Mouse (Mus musculus) CH12.LX (cell line): ENCODE data around the gene Prr15l. TPM values are rescaled to one million over a fixed set of nuclear protein-coding genes. Genes with fewer than 3 reads are reported as not detected.

ENCODE experiments used
- DNase-seq: peaks from one replicate; pipeline ENCODE4 v3.0.0-alpha.2; 2013; ENCODE audit errors: extremely low read depth
- H3K27ac ChIP-seq: 2 replicates; pipeline ENCODE4 v1.5.1; 2012; ENCODE audit warnings: low read depth, mild to moderate bottlenecking, control low read depth, moderate library complexity; ENCODE audit not compliant: insufficient read depth
- H3K27me3 ChIP-seq: replicated peaks from 2 replicates; pipeline ENCODE3; 2012; ENCODE audit warnings: inconsistent platforms
- H3K36me3 ChIP-seq, 2 experiments: replicated peaks in 1 of 2; 2 replicates each; pipeline versions ENCODE3 to v1.6.1; 2012; ENCODE audit warnings: inconsistent platforms in 1 of 2, low read length in 1 of 2, mild to moderate bottlenecking in 1 of 2, mixed read lengths in 1 of 2, moderate library complexity in 1 of 2; ENCODE audit not compliant: control insufficient read depth in 1 of 2, insufficient read depth in 1 of 2
- H3K4me1 ChIP-seq, 2 experiments: 2 replicates each; pipeline ENCODE4 v1.6.1; 2012; ENCODE audit warnings: inconsistent platforms in 1 of 2, moderate library complexity in 1 of 2; ENCODE audit not compliant: insufficient read depth in 2 of 2, control insufficient read depth in 1 of 2
- H3K4me2 ChIP-seq: 2 replicates; pipeline ENCODE4 v1.6.1; 2012; ENCODE audit warnings: low read depth, mild to moderate bottlenecking, control low read depth; ENCODE audit not compliant: poor library complexity, insufficient read depth, severe bottlenecking
- H3K4me3 ChIP-seq, 3 experiments: fragments of 150-350 bp in 1 of 3; sonication (generic) in 1 of 3; replicated peaks in 1 of 3; 2 replicates each; pipeline versions ENCODE3 to v1.5.1; 2011 to 2012; ENCODE audit warnings: low read depth in 2 of 3, low read length in 2 of 3, mild to moderate bottlenecking in 2 of 3, moderate library complexity in 2 of 3, control low read depth in 1 of 3, improper control_type of control experiment in 1 of 3, inconsistent platforms in 1 of 3, mixed read lengths in 1 of 3; ENCODE audit not compliant: poor library complexity in 1 of 3
- H3K79me2 ChIP-seq: replicated peaks from 2 replicates; pipeline ENCODE4 v1.6.1; 2012; ENCODE audit warnings: mild to moderate bottlenecking, moderate library complexity; ENCODE audit not compliant: control insufficient read depth, poor library complexity, insufficient read depth, severe bottlenecking; ENCODE audit errors: extremely low read depth
- H3K9ac ChIP-seq: 2 replicates; pipeline ENCODE4 v1.6.1; 2012; ENCODE audit warnings: low read depth, mild to moderate bottlenecking, control low read depth, moderate library complexity; ENCODE audit not compliant: insufficient read depth
- H3K9me3 ChIP-seq: replicated peaks from 2 replicates; pipeline ENCODE3; 2012; ENCODE audit warnings: low read length, inconsistent platforms, mixed read lengths
- BHLHE40 ChIP-seq: IDR thresholded peaks from 2 replicates; pipeline ENCODE4 v1.6.1; 2011; ENCODE audit warnings: mild to moderate bottlenecking, low read depth, low read length, improper control_type of control experiment
- CHD1 ChIP-seq: IDR thresholded peaks from 2 replicates; pipeline ENCODE4 v1.6.1; 2012; ENCODE audit warnings: low read depth, low read length, improper control_type of control experiment, inconsistent platforms
- EP300 ChIP-seq: IDR thresholded peaks from 2 replicates; pipeline ENCODE4 v1.6.1; 2011; ENCODE audit warnings: low read length, improper control_type of control experiment
- ETS1 ChIP-seq: conservative IDR thresholded peaks from 2 replicates; pipeline ENCODE4 v1.6.1; 2012; ENCODE audit warnings: low read depth, mild to moderate bottlenecking, inconsistent platforms, low read length, improper control_type of control experiment, moderate library complexity
- HCFC1 ChIP-seq: IDR thresholded peaks from 2 replicates; pipeline ENCODE4 v1.6.1; 2012; ENCODE audit warnings: low read depth, mild to moderate bottlenecking, inconsistent platforms, low read length, improper control_type of control experiment
- MAFK ChIP-seq: IDR thresholded peaks from 2 replicates; pipeline ENCODE4 v1.6.1; 2011; ENCODE audit warnings: low read length, improper control_type of control experiment; ENCODE audit not compliant: insufficient replicate concordance
- MAX ChIP-seq: IDR thresholded peaks from 2 replicates; pipeline ENCODE4 v1.6.1; 2011; ENCODE audit warnings: low read length, improper control_type of control experiment
- MAZ ChIP-seq: IDR thresholded peaks from 2 replicates; pipeline ENCODE4 v1.6.1; 2012; ENCODE audit warnings: low read depth, mild to moderate bottlenecking, inconsistent platforms, low read length, improper control_type of control experiment, moderate library complexity
- MXI1 ChIP-seq: IDR thresholded peaks from 2 replicates; pipeline ENCODE4 v1.6.1; 2011; ENCODE audit warnings: mild to moderate bottlenecking, low read depth, low read length, improper control_type of control experiment
- MYC ChIP-seq: IDR thresholded peaks from 2 replicates; pipeline ENCODE4 v1.6.1; 2011; ENCODE audit warnings: low read depth, mild to moderate bottlenecking, improper control_type of control experiment, low read length
- PAX5 ChIP-seq: IDR thresholded peaks from 2 replicates; pipeline ENCODE4 v1.6.1; 2012; ENCODE audit warnings: low read length, inconsistent platforms, mixed read lengths
- RAD21 ChIP-seq: IDR thresholded peaks from 2 replicates; pipeline ENCODE4 v1.6.1; 2011; ENCODE audit warnings: low read depth, mild to moderate bottlenecking, low read length, improper control_type of control experiment, moderate library complexity
- RCOR1 ChIP-seq: conservative IDR thresholded peaks from 2 replicates; pipeline ENCODE4 v1.6.1; 2012; ENCODE audit warnings: low read depth, mild to moderate bottlenecking, inconsistent platforms, low read length, improper control_type of control experiment
- UBTF ChIP-seq: IDR thresholded peaks from 2 replicates; pipeline ENCODE4 v1.6.1; 2012; ENCODE audit warnings: low read depth, mild to moderate bottlenecking, inconsistent platforms, low read length, improper control_type of control experiment, moderate library complexity
- ZKSCAN1 ChIP-seq: IDR thresholded peaks from 2 replicates; pipeline ENCODE4 v1.6.1; 2012; ENCODE audit warnings: low read depth, inconsistent platforms, low read length, improper control_type of control experiment, borderline replicate concordance
- dilution Hi-C: fragments of 300-500 bp; cut with MboI; formaldehyde crosslinking; loops from 2 replicates; pipeline ENCODE4 v1.14.3; 2020; ENCODE audit warnings: low sequenced_read_pairs; ENCODE audit not compliant: extremely low pct_unique_long_range_greater_than_20kb, extremely low pct_ligation_motif_present
- in situ Hi-C: fragments of 300-500 bp; cut with MboI; formaldehyde crosslinking; loops from 3 replicates; pipeline ENCODE4 v1.14.3; 2019; ENCODE audit warnings: low sequenced_read_pairs, low pct_ligation_motif_present, low pct_unique_long_range_greater_than_20kb, mixed read lengths
- polyA plus RNA-seq: library from polyadenylated mRNA; unstranded; fragments of >175 nt; gene quantifications from 2 replicates; pipeline ENCODE4 v1.2.1, GENCODE M21; 2012; ENCODE audit warnings: low read depth; ENCODE audit not compliant: insufficient read length
- total RNA-seq, 2 experiments: library from RNA; depleted of rRNA; stranded (reverse); fragments of 300-350 nt in 1 of 2; fragments of >200 nt in 1 of 2; gene quantifications; 2 replicates each; pipeline ENCODE4 v1.2.3; 2012 to 2014

The Prr15l gene
- total and polyA plus RNA-seq, 3 experiments = 0.08 to 0.31 TPM; not detected in 1

DNA sequence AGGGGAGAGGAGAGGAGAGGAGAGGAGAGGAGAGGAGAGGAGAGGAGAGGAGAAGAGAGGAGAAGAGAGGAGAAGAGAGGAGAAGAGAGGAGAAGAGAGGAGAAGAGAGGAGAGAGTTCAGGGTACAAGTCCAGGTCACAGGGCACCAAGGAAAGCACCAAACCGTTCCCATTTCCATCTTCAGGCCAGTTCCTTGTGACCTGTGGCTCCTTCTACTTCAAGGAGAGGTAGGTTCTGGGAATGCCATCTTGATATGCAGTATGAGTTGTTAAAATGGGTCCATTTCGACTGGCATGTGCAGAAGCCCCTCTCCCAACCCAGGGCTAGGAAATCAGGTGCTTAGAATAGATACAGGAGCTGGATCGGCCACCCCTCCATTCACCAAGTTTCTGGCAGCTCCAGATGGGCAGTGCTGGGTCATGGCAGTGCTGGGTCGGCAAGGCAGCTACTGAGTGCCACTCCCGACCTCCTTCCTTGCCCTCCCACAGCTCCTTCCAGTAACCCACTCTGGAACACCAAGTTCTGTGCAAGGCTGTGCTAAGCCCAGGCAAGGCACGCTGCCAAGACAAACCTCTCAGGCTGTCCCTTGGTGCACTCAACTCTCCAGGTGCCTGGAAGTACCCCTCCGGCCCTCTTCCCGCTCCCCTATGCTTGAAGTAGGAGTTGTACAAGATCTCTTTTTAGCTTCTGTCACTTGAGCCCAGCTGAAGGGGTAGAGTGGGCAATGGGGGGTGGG lies 3.6 kb downstream of the Prr15l start:
- no peak overlapping the region for H3K9ac ChIP-seq
- H3K27ac ChIP-seq = no peak overlapping the region
- no peak overlapping the region for H3K4me2 ChIP-seq
- dilution Hi-C loops (no loop called here), in situ Hi-C loops (no loop called here)
- H3K4me3 ChIP-seq = no peak overlapping the region
- TF ChIP-seq ZKSCAN1 = no peak
- no peak for TF ChIP-seq MAFK
- no peak for TF ChIP-seq MYC
- TF ChIP-seq MAX = no peak
- TF ChIP-seq MXI1 = no peak
- no peak for TF ChIP-seq MAZ
- TF ChIP-seq RCOR1 = no peak
- no peak for TF ChIP-seq UBTF
- TF ChIP-seq PAX5 = no peak
- TF ChIP-seq EP300 = no peak
- no peak for TF ChIP-seq CHD1
- TF ChIP-seq BHLHE40 = no peak
- no peaks in the 10 kb centered on the region for H3K79me2 ChIP-seq
- peaks cover 0 to 3% of the 10 kb centered on the region in 2 experiments for H3K36me3 ChIP-seq
- peaks cover 32% of the 10 kb centered on the region for H3K27me3 ChIP-seq
- no peak for DNase-seq
- H3K4me1 ChIP-seq = peaks cover 0 to 4% of the 10 kb centered on the region in 2 experiments; a peak in 1 of 4 replicates
- H3K9me3 ChIP-seq = no peaks in the 10 kb centered on the region

GRCm38 (mm10) chr11:96933562-96934276 lies 5.8 kb downstream of the Prr15l start:
- no peak for DNase-seq
- H3K27me3 ChIP-seq = peaks cover 21% of the 10 kb centered on the region
- no peaks in the 10 kb centered on the region for H3K79me2 ChIP-seq
- no peak overlapping the region for H3K4me2 ChIP-seq
- dilution Hi-C loops = no loop called here
- H3K4me3 ChIP-seq = no peak overlapping the region
- no peak overlapping the region for H3K27ac ChIP-seq
- in situ Hi-C loops = no loop called here
- peaks cover under 1 to 20% of the 10 kb centered on the region in 2 experiments for H3K36me3 ChIP-seq
- no peak for TF ChIP-seq CHD1
- no peak for TF ChIP-seq MAX
- TF ChIP-seq ETS1 = no peak
- no peak for TF ChIP-seq RAD21
- no peak for TF ChIP-seq HCFC1
- H3K9ac ChIP-seq = no peak overlapping the region
- peaks cover 0 to 8% of the 10 kb centered on the region in 2 experiments; a peak in 2 of 4 replicates for H3K4me1 ChIP-seq
- H3K9me3 ChIP-seq = no peaks in the 10 kb centered on the region
